Mouse (Mus musculus) neural tube, embryonic 11.5 days (tissue): ENCODE data around the gene Pskh1. TPM values are rescaled to one million over a fixed set of nuclear protein-coding genes. Genes with fewer than 3 reads are reported as not detected.

Experiments used
- ATAC-seq: fragments of 200-750 bp; cut with Nextera tagmentation; 2 replicates; pipeline ENCODE4 v1.8.0; 2017; ENCODE audit warnings: moderate number of reproducible peaks, mild to moderate bottlenecking, moderate TSS enrichment, moderate library complexity; ENCODE audit not compliant: insufficient read depth, low FRiP score, low TSS enrichment
- DNase-seq: peaks from one replicate; pipeline ENCODE4 v3.0.0-alpha.2; 2015; ENCODE audit warnings: low spot score
- H3K27ac ChIP-seq: fragments of 300-500 bp; sonication (generic); 2 replicates; pipeline ENCODE4 v1.5.1; 2014; ENCODE audit warnings: low read depth, mild to moderate bottlenecking, low read length
- H3K27me3 ChIP-seq: fragments of 300-500 bp; sonication (generic); 2 replicates; pipeline ENCODE4 v1.6.1; 2014; ENCODE audit warnings: mild to moderate bottlenecking, low read length, mixed read lengths; ENCODE audit not compliant: control insufficient read depth, insufficient read depth
- H3K36me3 ChIP-seq: fragments of 300-500 bp; sonication (generic); 2 replicates; pipeline ENCODE4 v1.6.1; 2014; ENCODE audit warnings: mild to moderate bottlenecking, low read length, moderate library complexity, mixed read lengths; ENCODE audit not compliant: control insufficient read depth, insufficient read depth
- H3K4me1 ChIP-seq: fragments of 300-500 bp; sonication (generic); 2 replicates; pipeline ENCODE4 v1.6.1; 2014; ENCODE audit warnings: low read length, mixed read lengths; ENCODE audit not compliant: control insufficient read depth, insufficient read depth
- H3K4me2 ChIP-seq: fragments of 300-500 bp; sonication (generic); 2 replicates; pipeline ENCODE4 v1.6.1; 2014; ENCODE audit warnings: low read depth, mild to moderate bottlenecking, moderate library complexity
- H3K4me3 ChIP-seq: fragments of 300-500 bp; sonication (generic); 2 replicates; pipeline ENCODE4 v1.5.1; 2014; ENCODE audit warnings: low read depth, low read length
- H3K9ac ChIP-seq: fragments of 300-500 bp; sonication (generic); 2 replicates; pipeline ENCODE4 v1.6.1; 2014; ENCODE audit warnings: mild to moderate bottlenecking, low read length
- H3K9me3 ChIP-seq: fragments of 300-500 bp; sonication (generic); 2 replicates; pipeline ENCODE4 v1.6.1; 2016; ENCODE audit warnings: low read length; ENCODE audit not compliant: control insufficient read depth
- WGBS: fragments of 180-500 bp; shearing (Covaris S2); extraction: QIAGEN DNeasy Blood & Tissue Kit; methylation state at CpG from one replicate; pipeline ENCODE4 v1.1.7; 2014; 5-methylcytosine and 5-hydroxymethylcytosine counted together
- microRNA-seq: library from miRNA; unstranded; fragments of <30 nt; microRNA quantifications from one replicate; pipeline ENCODE4, GENCODE M21; 2016
- polyA plus RNA-seq: library from polyadenylated mRNA; unstranded; fragments of >200 nt; fragmentation: Nextera tagmentation; extraction: Ambion mirVana; gene quantifications from 2 replicates; pipeline ENCODE4 v1.2.1, GENCODE M21; 2014

The Pskh1 gene
- polyA plus RNA-seq, 1 experiment from 2014 or later, result 20.4 TPM

- H3K27ac ChIP-seq, result no peak overlapping the region
- no peaks in the 10 kb centered on the region for H3K36me3 ChIP-seq
- H3K4me3 ChIP-seq, result no peak overlapping the region
- DNase-seq (no peak), ATAC-seq (no peak)
- no peak overlapping the region for H3K4me2 ChIP-seq
- WGBS, result 71% methylated on average over 8 of the region's 8 CpGs
- H3K27me3 ChIP-seq, result peaks cover 7% of the 10 kb centered on the region; the same call in 1 of the 2 replicates
- no peaks in the 10 kb centered on the region for H3K9me3 ChIP-seq
- H3K4me1 ChIP-seq, result peaks cover 4% of the 10 kb centered on the region; the same call in 1 of the 2 replicates
- no peak overlapping the region for H3K9ac ChIP-seq
Measured at GRCm38 (mm10) chr8:105971019-105971720, 70.9 kb downstream of the Pskh1 start.

- Histone ChIP-seq H3K36me3 (no peaks in the 10 kb centered on the region), H3K4me1 (no peaks in the 10 kb centered on the region), H3K9me3 (no peaks in the 10 kb centered on the region), H3K4me2 (no peak overlapping the region), H3K9ac (no peak overlapping the region), H3K27me3 (no peaks in the 10 kb centered on the region), H3K4me3 (no peak overlapping the region), H3K27ac (no peak overlapping the region)
- DNase-seq (no peak), ATAC-seq (no peak)
- 73% methylated on average over 7 of the region's 7 CpGs for WGBS
Measured at GRCm38 (mm10) chr8:105975363-105975762, 75.1 kb downstream of the Pskh1 start.

DNA sequence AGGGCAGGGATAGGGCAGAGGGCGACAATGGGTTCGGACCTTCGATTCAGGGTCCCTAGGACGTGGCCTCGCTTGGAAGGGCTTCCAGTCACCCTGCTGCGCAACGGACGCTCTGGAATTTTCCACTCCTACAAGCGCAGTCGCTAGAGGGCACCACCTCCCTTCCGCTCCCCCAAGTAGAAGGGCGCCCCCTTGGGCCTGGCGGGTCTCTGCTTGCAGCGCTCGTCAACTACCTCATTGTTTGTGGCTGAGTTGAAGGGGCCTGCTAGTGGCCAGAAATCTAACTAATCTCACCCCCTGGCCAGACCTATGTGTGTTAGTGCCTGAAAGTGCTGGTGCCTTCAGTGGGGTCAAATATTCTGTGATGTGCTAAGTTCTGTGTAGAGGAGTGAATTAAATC, 79.1 kb downstream of the Pskh1 start, which contains the start of gene Dpep3:
Gene Dpep3 (minus strand): TSS at position 105 of the 400 bp plus-strand sequence.
- no peaks in the 10 kb centered on the region for H3K36me3 ChIP-seq
- no peaks in the 10 kb centered on the region for H3K27me3 ChIP-seq
- WGBS, result 91% methylated on average over 15 of the region's 15 CpGs
- no peak within 1 kb of the TSS for H3K27ac ChIP-seq
- no peak within 1 kb of the TSS for H3K4me2 ChIP-seq
- no peaks in the 10 kb centered on the region for H3K4me1 ChIP-seq
- ATAC-seq (no peak), DNase-seq (no peak)
- H3K4me3 ChIP-seq, result no peak within 1 kb of the TSS
- no peaks in the 10 kb centered on the region for H3K9me3 ChIP-seq
- H3K9ac ChIP-seq, result no peak within 1 kb of the TSS

DNA sequence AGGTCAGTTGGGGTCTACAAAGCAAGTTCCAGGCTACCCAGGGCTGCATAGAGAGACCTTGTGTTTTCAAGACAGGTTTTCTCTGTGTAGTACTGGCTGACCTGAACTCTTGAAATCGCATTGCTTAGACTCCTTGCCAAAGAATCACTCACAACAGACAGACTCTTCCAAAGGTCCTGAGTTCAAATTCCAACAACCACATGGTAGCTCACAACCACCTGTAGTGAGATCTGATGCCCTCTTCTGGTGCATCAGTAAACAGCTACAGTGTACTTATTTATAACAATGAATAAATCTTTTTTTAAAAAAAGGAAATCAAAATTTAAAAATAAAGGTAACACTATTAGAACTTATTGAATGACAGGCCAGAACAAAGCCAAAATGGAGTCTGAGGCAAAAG, 80.9 kb downstream of the Pskh1 start:
- WGBS, result 87% methylated on average over 1 of the region's 1 CpGs
- Histone ChIP-seq H3K9ac (no peak overlapping the region), H3K36me3 (no peaks in the 10 kb centered on the region), H3K9me3 (no peaks in the 10 kb centered on the region), H3K4me1 (no peaks in the 10 kb centered on the region), H3K27ac (no peak overlapping the region), H3K4me2 (no peak overlapping the region), H3K4me3 (no peak overlapping the region), H3K27me3 (no peaks in the 10 kb centered on the region)
- DNase-seq (no peak), ATAC-seq (no peak)

Small RNAs within 50 kb of the gene (microRNA-seq; reads per million reads assigned to microRNA genes)
- gene Mir7074, result not detected

Other genes starting within 250 kb of the Pskh1 start
- 4.6 and 5.0 TPM in 2 replicates for gene Carmil2, start 214.2 kb upstream of the Pskh1 start, polyA plus RNA-seq
- 74.3 and 76.7 TPM in 2 replicates for gene Acd, start 199.3 kb upstream of the Pskh1 start, polyA plus RNA-seq
- gene Pard6a, start 199.3 kb upstream of the Pskh1 start, polyA plus RNA-seq, result 23.1 and 24.1 TPM in 2 replicates
- gene 4933405L10Rik, start 192.8 kb upstream of the Pskh1 start, polyA plus RNA-seq, result 0.20 TPM in 1 of 2 replicates, not detected in the other
- gene Enkd1, start 192.2 kb upstream of the Pskh1 start, polyA plus RNA-seq, result 27.6 and 27.8 TPM in 2 replicates
- gene Gfod2, start 141.8 kb upstream of the Pskh1 start, polyA plus RNA-seq, result 35.5 and 42.0 TPM in 2 replicates
- gene Ranbp10, start 73.1 kb upstream of the Pskh1 start, polyA plus RNA-seq, result 12.3 and 13.5 TPM in 2 replicates
- 0.18 and 0.24 TPM in 2 replicates for gene Tsnaxip1, start 72.7 kb upstream of the Pskh1 start, polyA plus RNA-seq
- gene Cenpt, start 47.2 kb upstream of the Pskh1 start, polyA plus RNA-seq, result 58.3 and 62.6 TPM in 2 replicates
- gene Thap11, start 45.3 kb upstream of the Pskh1 start, polyA plus RNA-seq, result 68.9 and 71.8 TPM in 2 replicates
- gene Nutf2, start 39.9 kb upstream of the Pskh1 start, polyA plus RNA-seq, result 342 and 344 TPM in 2 replicates
- 50.0 and 50.5 TPM in 2 replicates for gene Edc4, start 19.6 kb upstream of the Pskh1 start, polyA plus RNA-seq
- gene Nrn1l, start 6.9 kb upstream of the Pskh1 start, polyA plus RNA-seq, result not detected in 2 replicates
- 1.1 TPM in 2 replicates for gene Ctrl, start 33.4 kb downstream of the Pskh1 start, polyA plus RNA-seq
- gene Psmb10, start 38.0 kb downstream of the Pskh1 start, polyA plus RNA-seq, result 28.5 and 30.2 TPM in 2 replicates
- 0.50 and 0.54 TPM in 2 replicates for gene Lcat, start 42.9 kb downstream of the Pskh1 start, polyA plus RNA-seq
- gene Slc12a4, start 65.7 kb downstream of the Pskh1 start, polyA plus RNA-seq, result 10.3 and 13.0 TPM in 2 replicates
- not detected in 2 replicates for gene Dpep3, start 79.0 kb downstream of the Pskh1 start, polyA plus RNA-seq
- 14.5 and 18.6 TPM in 2 replicates for gene Dus2, start 90.9 kb downstream of the Pskh1 start, polyA plus RNA-seq
- gene Dpep2nb, start 105.5 kb downstream of the Pskh1 start, polyA plus RNA-seq, result not detected in 2 replicates
- 21.2 and 24.4 TPM in 2 replicates for gene Ddx28, start 111.4 kb downstream of the Pskh1 start, polyA plus RNA-seq
- gene Nfatc3, start 158.4 kb downstream of the Pskh1 start, polyA plus RNA-seq, result 3.4 and 3.6 TPM in 2 replicates
- gene Esrp2, start 236.5 kb downstream of the Pskh1 start, polyA plus RNA-seq, result 2.5 and 4.0 TPM in 2 replicates
- gene Pla2g15, start 250.0 kb downstream of the Pskh1 start, polyA plus RNA-seq, result 8.0 and 8.9 TPM in 2 replicates